Mouse (Mus musculus): ENCODE measurements at regions not wholly inside any gene's neighbourhood (a gene's known extent, or its start where the extent isn't known, plus 50 kb on each side); places are given as distances from the start of the nearest gene placed in this dataset. TPM values are rescaled to one million over a fixed set of nuclear protein-coding genes. Genes with fewer than 3 reads are reported as not detected.

GRCm38 (mm10) chr11:64898758-64899586 is 79.9 kb upstream of the Elac2 start:
- no peak overlapping the region for H3K9ac ChIP-seq (ENCODE audit: low read depth, low read length)
- WGBS: 39% methylated on average over 17 of the region's 17 CpGs
- H3K36me3 ChIP-seq (ENCODE audit: control insufficient read depth, insufficient read depth, low read length): no peaks in the 10 kb centered on the region
- H3K4me2 ChIP-seq (ENCODE audit: low read length): no peak overlapping the region
- H3K27me3 ChIP-seq (ENCODE audit: control insufficient read depth, insufficient read depth, low read depth, low read length): no peaks in the 10 kb centered on the region
- no peaks in the 10 kb centered on the region for H3K9me3 ChIP-seq (replicated peaks; ENCODE audit: control insufficient read depth, low read length, poor library complexity, severe bottlenecking)
- H3K4me3 ChIP-seq (ENCODE audit: low read depth, low read length): no peak overlapping the region
- H3K27ac ChIP-seq (ENCODE audit: low read length): no peak overlapping the region
- H3K4me1 ChIP-seq (ENCODE audit: control insufficient read depth, insufficient read depth, low read length): no peaks in the 10 kb centered on the region
- ATAC-seq: no peak

GRCm38 (mm10) chr11:64899587-64900278 is 79.1 kb upstream of the Elac2 start:
- no peaks in the 10 kb centered on the region for H3K36me3 ChIP-seq (ENCODE audit: control insufficient read depth, insufficient read depth, low read length)
- H3K9me3 ChIP-seq (replicated peaks; ENCODE audit: control insufficient read depth, low read length, poor library complexity, severe bottlenecking): no peaks in the 10 kb centered on the region
- H3K9ac ChIP-seq (ENCODE audit: low read depth, low read length): no peak overlapping the region
- ATAC-seq: no peak
- H3K4me3 ChIP-seq (ENCODE audit: low read depth, low read length): no peak overlapping the region
- no peaks in the 10 kb centered on the region for H3K27me3 ChIP-seq (ENCODE audit: control insufficient read depth, insufficient read depth, low read depth, low read length)
- no peak overlapping the region for H3K4me2 ChIP-seq (ENCODE audit: low read length)
- 62% methylated on average over 15 of the region's 15 CpGs for WGBS
- no peak overlapping the region for H3K27ac ChIP-seq (ENCODE audit: low read length)
- no peaks in the 10 kb centered on the region for H3K4me1 ChIP-seq (ENCODE audit: control insufficient read depth, insufficient read depth, low read length)

DNA sequence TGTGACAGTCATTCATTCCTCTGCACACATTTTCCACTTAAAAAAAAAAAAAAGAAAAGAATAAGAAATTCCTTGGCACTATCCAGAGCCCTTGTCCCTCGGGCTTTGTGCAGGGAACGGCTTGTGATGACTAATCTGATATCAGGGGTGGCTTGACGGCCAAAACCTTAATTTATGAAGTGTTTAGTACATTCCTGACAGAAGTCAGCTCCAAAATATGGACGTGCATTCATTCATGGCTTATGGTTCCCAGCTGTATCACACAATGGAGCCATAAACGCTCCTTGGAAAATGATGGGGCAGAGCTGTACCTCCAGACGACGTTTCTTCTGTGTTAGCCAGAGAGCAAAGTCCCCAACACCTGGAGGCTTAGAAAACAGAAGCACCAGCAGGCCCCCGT is 62.1 kb upstream of the Elac2 start:
- Histone ChIP-seq H3K4me1 (ENCODE audit: control insufficient read depth, insufficient read depth, low read length) (no peaks in the 10 kb centered on the region), H3K4me2 (ENCODE audit: low read length) (no peak overlapping the region), H3K9me3 (replicated peaks; ENCODE audit: control insufficient read depth, low read length, poor library complexity, severe bottlenecking) (no peaks in the 10 kb centered on the region), H3K4me3 (ENCODE audit: low read depth, low read length) (no peak overlapping the region), H3K36me3 (ENCODE audit: control insufficient read depth, insufficient read depth, low read length) (no peaks in the 10 kb centered on the region), H3K27me3 (ENCODE audit: control insufficient read depth, insufficient read depth, low read depth, low read length) (no peaks in the 10 kb centered on the region), H3K9ac (ENCODE audit: low read depth, low read length) (no peak overlapping the region), H3K27ac (ENCODE audit: low read length) (no peak overlapping the region)
- ATAC-seq: no peak
- WGBS: 76% methylated on average over 8 of the region's 8 CpGs

DNA sequence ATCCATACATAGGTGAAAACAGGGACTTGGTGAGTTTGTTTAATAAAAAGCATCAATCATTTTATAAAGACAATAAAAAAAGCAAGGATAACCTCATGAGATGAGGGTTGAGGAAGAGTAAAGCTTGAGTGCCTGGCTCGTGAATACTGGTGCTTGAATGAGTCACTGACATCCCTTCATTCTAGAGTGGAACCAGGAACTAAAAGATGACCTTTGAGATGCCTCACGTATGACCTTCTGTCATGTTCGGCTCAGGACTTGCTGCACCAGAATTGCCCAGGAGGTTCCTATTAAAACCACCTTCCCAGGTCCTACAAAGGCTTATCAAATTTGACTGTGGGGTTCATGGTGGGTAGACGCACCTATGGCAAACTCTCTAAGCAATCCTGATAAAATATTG is 61.5 kb upstream of the Elac2 start:
- 89% methylated on average over 4 of the region's 4 CpGs for WGBS
- H3K4me3 ChIP-seq (ENCODE audit: low read depth, low read length): no peak overlapping the region
- H3K27me3 ChIP-seq (ENCODE audit: control insufficient read depth, insufficient read depth, low read depth, low read length): no peaks in the 10 kb centered on the region
- H3K9ac ChIP-seq (ENCODE audit: low read depth, low read length): no peak overlapping the region
- no peak overlapping the region for H3K4me2 ChIP-seq (ENCODE audit: low read length)
- no peak for ATAC-seq
- no peaks in the 10 kb centered on the region for H3K4me1 ChIP-seq (ENCODE audit: control insufficient read depth, insufficient read depth, low read length)
- no peak overlapping the region for H3K27ac ChIP-seq (ENCODE audit: low read length)
- H3K9me3 ChIP-seq (replicated peaks; ENCODE audit: control insufficient read depth, low read length, poor library complexity, severe bottlenecking): no peaks in the 10 kb centered on the region
- no peaks in the 10 kb centered on the region for H3K36me3 ChIP-seq (ENCODE audit: control insufficient read depth, insufficient read depth, low read length)

GRCm38 (mm10) chr11:64924989-64925388 is 53.8 kb upstream of the Elac2 start:
- no peak overlapping the region for H3K9ac ChIP-seq (ENCODE audit: low read depth, low read length)
- WGBS: 77% methylated on average over 2 of the region's 2 CpGs

GRCm38 (mm10) chr11:64925970-64926369 is 52.9 kb upstream of the Elac2 start:
- Histone ChIP-seq H3K4me1 (ENCODE audit: control insufficient read depth, insufficient read depth, low read length) (peaks cover 4% of the 10 kb centered on the region), H3K4me3 (ENCODE audit: low read depth, low read length) (no peak overlapping the region), H3K36me3 (ENCODE audit: control insufficient read depth, insufficient read depth, low read length) (no peaks in the 10 kb centered on the region), H3K9me3 (replicated peaks; ENCODE audit: control insufficient read depth, low read length, poor library complexity, severe bottlenecking) (no peaks in the 10 kb centered on the region), H3K4me2 (ENCODE audit: low read length) (no peak overlapping the region), H3K27me3 (ENCODE audit: control insufficient read depth, insufficient read depth, low read depth, low read length) (no peaks in the 10 kb centered on the region), H3K27ac (ENCODE audit: low read length) (no peak overlapping the region), H3K9ac (ENCODE audit: low read depth, low read length) (no peak overlapping the region)
- 65% methylated on average over 1 of the region's 1 CpGs for WGBS
- ATAC-seq: no peak

More at GRCm38 (mm10) chr11:64924989-64925388, 53.8 kb upstream of the Elac2 start:
- no peak overlapping the region for H3K4me2 ChIP-seq (ENCODE audit: low read length)
- H3K36me3 ChIP-seq (ENCODE audit: control insufficient read depth, insufficient read depth, low read length): no peaks in the 10 kb centered on the region
- no peak for ATAC-seq
- H3K27me3 ChIP-seq (ENCODE audit: control insufficient read depth, insufficient read depth, low read depth, low read length): no peaks in the 10 kb centered on the region
- no peaks in the 10 kb centered on the region for H3K4me1 ChIP-seq (ENCODE audit: control insufficient read depth, insufficient read depth, low read length)
- H3K27ac ChIP-seq (ENCODE audit: low read length): no peak overlapping the region
- H3K9me3 ChIP-seq (replicated peaks; ENCODE audit: control insufficient read depth, low read length, poor library complexity, severe bottlenecking): no peaks in the 10 kb centered on the region
- H3K4me3 ChIP-seq (ENCODE audit: low read depth, low read length): no peak overlapping the region

Small RNA genes lying in the stretch of these regions (microRNA-seq; reads per million reads assigned to microRNA genes)
- gene Gm24275: not detected

Data from midbrain, embryonic 16.5 days (tissue).